Mouse (Mus musculus) c-Kit-negative CD71-positive TER-119-positive erythroid progenitor cells, embryonic 14.5 days (primary cell): ENCODE results near the gene Calhm2.

Source experiments
- DNase-seq: peaks from one replicate; pipeline ENCODE4 v3.0.0-alpha.2; 2013; ENCODE audit warnings: low read depth, low spot score

Calhm2 gene

DNA sequence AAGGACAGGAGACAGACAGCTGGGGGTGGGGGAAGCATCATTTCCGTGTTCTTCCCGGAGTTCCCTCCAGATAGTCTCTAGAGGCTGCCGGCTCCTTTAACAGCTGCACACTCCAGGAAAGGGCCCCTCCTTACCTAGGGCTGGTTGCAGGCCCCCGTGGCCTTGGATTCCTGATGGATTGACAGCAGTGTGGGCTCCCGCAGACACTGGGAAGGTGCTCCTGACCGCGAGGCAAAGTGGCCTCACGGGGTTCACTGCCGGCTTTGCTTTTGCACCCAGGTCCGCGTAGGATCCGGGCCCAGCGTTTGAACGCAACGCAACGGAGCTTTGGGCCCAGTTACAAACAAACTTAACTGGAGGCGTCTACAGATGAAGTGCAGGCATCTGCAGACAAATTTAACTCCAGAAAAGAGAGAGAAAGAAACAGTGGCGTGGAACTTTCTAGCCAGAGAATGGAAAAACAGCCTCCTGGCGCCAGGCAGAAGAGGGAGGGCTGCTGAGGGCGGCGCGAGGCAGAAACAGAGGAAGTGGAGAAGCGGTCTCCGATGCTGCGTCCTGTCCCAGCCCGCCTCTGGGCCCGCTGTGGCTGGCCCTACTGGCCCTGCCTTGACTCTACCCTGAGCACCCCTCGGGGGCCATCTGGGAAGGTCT, at the start of gene Calhm2:
Gene Calhm2, minus strand, starts transcription at position 524 of the 651 bp plus-strand sequence.
- no peak for DNase-seq

- no peak for DNase-seq
Observed at GRCm38 (mm10) chr19:47186514-47187275, 48.6 kb upstream of the Calhm2 start.

DNA sequence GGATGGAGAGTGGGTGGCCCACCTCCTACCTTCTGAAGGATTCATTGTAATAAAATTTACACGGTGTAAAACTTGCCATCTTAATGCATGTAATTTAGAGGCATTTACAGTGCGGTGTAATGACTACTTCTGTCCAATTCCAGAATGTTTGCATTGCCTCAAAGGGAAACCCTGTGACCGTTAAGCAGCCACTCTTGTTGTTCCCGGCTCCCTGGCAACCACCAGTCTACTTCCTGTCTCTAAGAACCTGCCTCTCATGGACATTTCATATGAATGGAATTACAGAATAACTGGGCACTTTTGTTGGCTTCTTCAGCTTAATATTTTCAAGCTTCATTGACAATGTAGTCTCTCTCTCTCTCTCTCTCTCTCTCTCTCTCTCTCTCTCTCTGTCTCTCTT, 46.6 kb upstream of the Calhm2 start:
- DNase-seq: no peak

DNA sequence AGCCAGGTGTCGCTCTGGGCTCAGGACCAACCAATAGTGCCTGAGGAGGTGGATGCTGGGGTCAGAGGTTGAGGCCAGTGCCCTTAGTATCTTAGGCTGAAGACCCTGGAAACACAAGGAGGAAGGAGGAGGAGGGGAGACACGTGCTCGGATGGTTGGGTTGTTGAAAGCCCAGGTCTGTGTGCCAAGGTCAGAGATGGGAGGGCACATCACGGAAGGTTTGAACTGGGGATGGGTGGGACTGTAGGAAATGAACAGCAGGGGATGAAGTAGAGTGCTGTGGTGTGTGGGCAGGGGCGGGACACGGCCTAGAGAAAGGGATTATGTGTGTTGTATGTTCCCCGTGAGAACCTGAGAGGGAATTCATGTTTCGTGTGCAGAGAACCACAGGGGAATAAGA, 46.1 kb upstream of the Calhm2 start:
- no peak for DNase-seq

DNA sequence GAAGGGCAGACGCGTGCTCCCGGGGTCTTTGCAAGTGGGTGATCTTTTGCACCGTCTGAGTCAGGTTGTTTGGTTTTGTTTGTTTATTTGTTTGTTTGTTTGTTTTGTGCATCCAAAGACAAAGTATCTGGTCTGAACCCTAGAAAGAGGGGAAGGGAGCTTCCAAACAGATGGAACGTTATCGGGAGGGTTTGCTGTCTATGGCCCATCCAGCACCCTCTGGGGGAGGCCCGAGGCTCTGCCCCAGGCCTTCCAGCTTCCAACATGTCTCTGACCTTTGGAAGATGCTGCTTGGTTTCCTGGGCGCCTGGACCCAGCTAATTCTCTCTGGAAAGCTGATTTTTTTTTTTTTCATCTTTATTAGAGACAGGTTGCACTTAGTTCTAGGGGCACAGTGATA, 41.9 kb upstream of the Calhm2 start:
- no peak for DNase-seq

DNA sequence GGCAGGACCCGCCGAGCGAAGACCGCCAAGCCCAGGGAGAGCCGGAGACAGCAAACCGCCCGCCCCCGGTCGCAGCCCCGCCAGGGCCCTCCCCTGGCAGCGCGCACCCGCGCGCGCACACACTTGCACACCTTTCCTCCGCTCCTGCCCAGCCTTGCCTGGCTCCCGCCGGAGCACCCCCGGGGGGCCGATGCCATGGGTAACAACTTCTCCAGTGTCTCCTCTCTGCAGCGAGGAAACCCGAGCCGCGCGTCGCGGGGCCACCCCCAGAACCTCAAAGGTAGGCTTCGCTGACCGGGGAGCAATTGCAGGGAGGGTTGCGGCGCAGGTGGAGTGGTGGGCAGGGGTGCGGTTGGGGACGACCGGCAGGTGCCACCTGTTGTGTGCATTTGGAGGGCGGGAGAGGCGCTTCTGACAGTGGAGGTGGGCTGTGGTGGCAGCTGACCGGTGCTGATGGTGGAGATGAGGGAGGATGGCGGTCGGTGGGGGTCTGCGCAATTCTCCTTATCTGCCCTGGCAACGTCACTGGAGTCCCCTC, 41.2 kb upstream of the Calhm2 start:
- no peak for DNase-seq

DNA sequence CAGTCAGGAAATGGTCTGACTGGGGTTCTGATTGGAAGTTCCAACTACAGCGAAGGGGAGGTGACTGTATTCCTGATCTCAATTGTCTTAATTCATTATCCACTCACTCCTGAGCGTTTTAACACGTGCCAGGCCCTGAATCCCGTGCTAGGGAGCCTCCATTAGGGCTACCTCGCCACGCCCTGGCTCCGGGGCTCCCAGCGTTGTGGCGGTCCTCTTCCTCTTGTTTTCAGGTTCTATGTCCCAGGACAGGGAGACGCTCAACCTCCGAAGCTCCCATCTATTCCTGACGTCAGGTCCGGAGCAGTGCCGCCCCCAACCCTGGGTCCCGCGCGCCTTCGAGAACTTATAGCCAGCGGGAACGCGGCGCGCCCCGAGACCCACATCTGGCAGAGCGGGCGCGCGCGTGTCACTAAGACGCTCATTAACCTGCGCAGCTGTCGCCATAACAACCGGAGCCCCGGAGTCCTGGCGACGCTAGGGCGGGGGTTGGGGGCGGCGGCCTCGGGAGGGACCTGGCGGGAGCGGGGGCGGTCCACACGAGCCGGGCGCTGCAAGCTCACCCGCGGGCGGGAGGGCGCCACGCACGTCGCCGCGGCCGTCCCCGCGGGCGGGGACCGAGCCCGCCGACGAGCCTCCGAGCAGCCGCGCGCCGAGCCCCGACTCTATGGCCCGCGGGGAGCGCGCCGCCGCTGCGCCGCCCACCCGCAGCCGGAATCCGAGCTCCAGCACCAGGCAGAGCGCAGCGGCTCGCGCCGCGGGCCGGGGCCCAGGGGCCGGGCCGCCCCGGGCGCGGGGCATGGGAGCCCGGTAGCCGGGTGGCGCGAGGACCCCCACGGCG, 40.6 kb upstream of the Calhm2 start, which contains the start of gene Neurl1a:
Gene Neurl1a, plus strand, starts transcription at position 390 of the 841 bp plus-strand sequence.
- DNase-seq: no peak

- DNase-seq: no peak
Observed at GRCm38 (mm10) chr19:47178001-47178400, 39.9 kb upstream of the Calhm2 start.

GRCm38 (mm10) chr19:47176916-47177505, 38.9 kb upstream of the Calhm2 start:
- no peak for DNase-seq

GRCm38 (mm10) chr19:47175472-47175871, 37.4 kb upstream of the Calhm2 start:
- no peak for DNase-seq

GRCm38 (mm10) chr19:47174515-47174914, 36.4 kb upstream of the Calhm2 start:
- DNase-seq: no peak

DNA sequence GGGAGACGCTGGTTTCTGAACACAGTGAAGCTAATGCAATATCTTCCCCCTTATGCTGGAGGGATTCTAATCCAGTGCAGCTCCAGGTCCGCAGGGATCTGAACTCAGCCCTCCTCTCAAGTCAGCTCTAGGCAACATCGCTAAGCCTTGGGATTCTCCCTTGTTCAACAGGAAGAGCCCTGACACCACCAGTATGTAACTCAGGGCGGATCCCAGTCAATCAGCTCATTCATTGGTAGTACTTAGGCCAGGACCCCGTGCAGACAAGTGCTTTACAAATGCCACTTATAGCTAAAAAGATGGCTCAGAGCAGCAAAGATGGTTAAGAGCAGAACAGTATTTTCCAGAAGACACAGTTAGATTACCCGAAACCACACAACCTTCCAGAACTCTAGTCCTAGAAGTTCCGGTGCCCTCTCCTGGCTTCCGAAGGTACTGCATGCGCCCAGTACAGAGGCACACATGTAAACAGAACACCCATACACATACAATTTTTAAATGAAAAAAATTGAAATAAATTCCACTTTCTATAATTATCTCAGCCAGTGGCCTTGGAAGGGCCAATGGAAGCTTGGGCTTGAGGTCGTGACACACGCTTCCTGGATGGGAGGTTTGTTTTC, 30.8 kb upstream of the Calhm2 start:
- peak; percentile 40 for DNase-seq

DNA sequence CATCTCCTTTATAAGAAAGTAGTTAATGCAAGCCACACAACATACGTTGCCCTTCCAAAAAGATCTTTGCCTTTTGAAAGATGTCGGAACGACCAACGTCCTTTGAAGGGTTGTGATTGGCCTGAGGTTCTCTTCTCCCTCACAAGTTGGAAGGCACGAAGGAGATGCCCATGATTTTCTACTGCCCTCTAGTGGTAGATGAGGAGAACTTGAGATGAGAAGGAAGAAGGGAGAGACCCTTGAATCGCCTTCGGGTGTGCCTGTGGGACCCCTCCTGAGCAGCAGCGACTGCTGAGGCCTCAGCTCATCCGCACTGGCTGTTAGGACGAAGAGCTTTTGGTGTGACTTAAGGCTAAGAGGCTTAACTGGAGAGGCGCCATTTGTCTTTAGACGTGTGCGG, 30.1 kb upstream of the Calhm2 start:
- peak; percentile 36 for DNase-seq

- no peak for DNase-seq
Observed at GRCm38 (mm10) chr19:47167617-47168214, 29.6 kb upstream of the Calhm2 start.

DNA sequence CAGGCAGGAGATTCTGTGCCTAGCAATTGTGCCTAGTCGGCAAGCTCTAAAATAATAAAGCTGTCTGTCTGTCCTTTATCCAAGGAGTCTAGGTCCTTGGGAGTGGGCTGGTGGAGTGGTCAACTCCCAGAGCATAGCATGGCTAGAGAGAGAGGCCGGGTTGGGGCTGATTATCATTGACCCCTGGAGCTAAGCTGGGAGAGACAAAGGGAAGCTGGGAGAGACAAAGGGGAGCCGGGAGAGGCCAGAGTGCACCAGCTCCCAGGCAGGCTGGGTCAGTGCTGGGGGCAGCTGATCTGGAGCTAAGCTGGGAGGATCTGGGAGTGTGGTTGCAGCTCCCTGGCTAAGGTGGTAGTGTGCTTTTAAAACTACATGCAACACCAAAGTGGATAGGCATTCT, 28.7 kb upstream of the Calhm2 start:
- DNase-seq: no peak

DNA sequence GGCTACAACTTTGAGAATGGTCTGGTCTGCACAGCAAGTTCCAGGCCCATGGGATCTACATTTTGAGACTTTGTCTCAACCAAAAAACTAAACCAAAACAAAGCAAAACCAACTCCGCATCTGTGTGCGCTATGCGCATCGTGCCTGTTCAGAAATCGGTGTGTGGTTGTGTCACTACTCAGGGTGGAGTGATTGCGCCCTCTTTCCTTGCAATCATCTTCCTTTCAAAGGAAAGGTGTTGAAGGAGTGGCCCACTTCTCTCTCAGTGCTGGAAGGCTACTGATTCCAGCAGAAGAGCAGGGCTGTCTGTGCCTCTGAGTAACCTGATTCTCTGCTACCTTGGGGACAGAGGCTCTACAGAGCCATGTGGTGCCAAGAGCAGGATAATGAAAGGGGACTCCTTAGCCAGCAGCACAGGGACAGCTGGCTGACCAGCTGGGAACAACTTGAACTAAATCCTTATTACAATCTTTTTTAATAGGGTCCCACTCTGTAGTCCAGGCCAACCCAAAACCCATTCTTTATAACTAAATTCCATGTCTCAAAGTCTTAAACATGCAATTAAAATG, 25.2 kb upstream of the Calhm2 start:
- no peak for DNase-seq

DNA sequence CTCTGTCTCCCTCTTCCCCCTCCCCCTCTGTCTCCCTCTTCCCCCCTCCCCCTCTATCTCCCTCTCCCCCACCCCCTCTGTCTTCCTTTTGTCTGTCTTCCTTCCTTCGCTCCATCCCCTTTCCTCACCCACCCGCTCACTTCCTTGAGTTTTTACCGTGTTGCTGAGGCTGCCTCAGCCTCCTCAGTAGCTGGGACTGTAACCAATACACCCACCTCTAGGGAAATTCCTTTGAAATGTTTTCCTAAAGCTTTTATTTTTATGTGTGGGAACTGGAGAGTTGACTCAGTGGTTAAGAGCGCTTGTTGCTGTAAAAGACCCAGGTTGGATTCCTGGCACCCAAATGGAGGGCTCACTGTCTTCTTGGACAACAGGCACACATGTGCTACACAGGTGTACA, 23.6 kb upstream of the Calhm2 start:
- DNase-seq: no peak

- DNase-seq: no peak
Observed at GRCm38 (mm10) chr19:47157664-47158063, 19.6 kb upstream of the Calhm2 start, which contains the start of gene Calhm3. Gene Calhm3 (minus strand): TSS chr19:47157764.

DNA sequence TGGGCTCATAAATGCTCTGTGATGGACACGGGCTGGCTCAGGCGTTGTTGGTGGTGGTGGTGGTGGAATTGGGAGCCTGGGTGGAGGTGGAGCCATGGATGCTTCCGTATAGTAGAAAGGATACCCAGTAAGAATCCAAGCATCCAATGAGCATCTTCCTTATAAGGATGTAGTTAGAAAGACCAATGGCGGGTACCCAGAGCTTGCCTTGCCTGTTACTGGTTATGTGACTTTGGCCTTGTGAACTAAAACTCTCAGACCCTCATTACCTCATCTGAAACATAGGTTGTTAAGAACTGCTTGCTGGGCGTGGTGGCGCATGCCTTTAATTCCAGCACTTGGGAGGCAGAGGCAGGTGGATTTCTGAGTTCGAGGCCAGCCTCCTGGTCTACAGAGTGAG, 15.7 kb upstream of the Calhm2 start:
- DNase-seq: no peak

- no peak for DNase-seq
Observed at GRCm38 (mm10) chr19:47152062-47152369, 13.9 kb upstream of the Calhm2 start.
